Mouse (Mus musculus) liver, postnatal 0 days (tissue): ENCODE data around the gene Kcnj6.

Source experiments
- CTCF ChIP-seq: sonication (generic); IDR thresholded peaks from 2 replicates; pipeline ENCODE4 v1.5.1; 2016; ENCODE audit warnings: antibody characterized with exemption, low read depth
- EP300 ChIP-seq: IDR thresholded peaks from 2 replicates; pipeline ENCODE4 v1.6.1; 2016; ENCODE audit warnings: antibody characterized with exemption, low read depth, mild to moderate bottlenecking

DNA sequence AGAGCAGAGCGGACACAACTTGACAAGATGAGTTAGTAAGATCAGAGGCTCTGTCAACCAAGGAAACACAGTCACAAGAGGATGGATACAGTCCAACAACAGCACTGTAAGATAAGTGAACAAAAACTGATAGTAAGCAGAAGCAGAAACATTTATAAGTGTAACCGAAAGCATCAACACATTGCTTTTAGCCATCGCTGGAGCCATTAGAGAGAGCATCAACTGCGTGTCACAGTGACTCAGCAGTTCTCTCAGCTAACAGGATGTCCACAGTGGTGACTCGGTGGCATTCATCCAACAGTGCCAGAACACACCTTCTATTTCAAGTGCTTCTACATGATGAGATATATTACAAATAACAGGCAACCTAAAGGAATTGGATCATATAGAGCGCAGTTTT is 41.1 kb downstream of the Kcnj6 start:
- TF ChIP-seq CTCF (no peak), EP300 (no peak)
